Mouse (Mus musculus): ENCODE data around the gene Oxgr1. TPM values are rescaled to one million over a fixed set of nuclear protein-coding genes. Genes with fewer than 3 reads are reported as not detected.
"Not testable (repeated sequence)": the region's sequence is repeated elsewhere in the genome, so short reads cannot be mapped to it uniquely, and the experiment has no call there.

The Oxgr1 gene
- total RNA-seq (2021) = not detected
- not detected in 2 replicates for polyA plus RNA-seq (2012; rRNA removed)
- long read RNA-seq = 0 reads

DNA sequence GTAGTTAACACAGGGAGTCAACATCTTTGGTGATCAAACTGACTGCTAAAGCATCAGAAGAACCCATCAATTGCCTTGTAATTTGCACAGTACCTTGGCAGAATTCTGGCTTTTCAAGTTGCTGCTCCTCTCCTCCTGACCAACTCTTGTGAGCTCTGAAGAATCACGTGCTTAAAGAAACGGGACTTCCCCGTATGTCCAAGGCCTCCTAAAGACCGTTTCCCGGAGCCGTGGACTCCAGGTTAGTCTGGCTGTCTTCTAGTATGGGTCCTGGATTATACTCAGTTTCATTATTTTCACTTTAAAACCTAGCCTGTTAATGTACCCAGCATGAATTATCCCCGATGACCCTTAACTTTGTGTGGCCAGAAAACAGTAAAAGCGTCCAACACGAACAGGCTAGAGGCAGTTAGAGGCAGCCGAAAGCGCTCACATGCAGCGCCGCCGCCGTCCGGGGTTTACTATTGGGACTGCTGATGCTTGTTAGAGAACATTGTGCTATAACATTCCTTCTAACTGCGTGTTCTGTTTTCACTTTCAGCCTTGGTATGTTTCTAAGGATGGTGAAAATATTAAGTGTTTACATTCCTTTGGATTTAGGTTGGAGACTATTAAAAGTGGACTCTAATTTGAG lies at the start of gene Oxgr1:
Gene Oxgr1 (minus strand): TSS at position 249 of the 634 bp plus-strand sequence.
- no peak for DNase-seq

GRCm38 (mm10) chr14:120090401-120090800 lies 48.2 kb upstream of the Oxgr1 start:
- no peak for DNase-seq

DNA sequence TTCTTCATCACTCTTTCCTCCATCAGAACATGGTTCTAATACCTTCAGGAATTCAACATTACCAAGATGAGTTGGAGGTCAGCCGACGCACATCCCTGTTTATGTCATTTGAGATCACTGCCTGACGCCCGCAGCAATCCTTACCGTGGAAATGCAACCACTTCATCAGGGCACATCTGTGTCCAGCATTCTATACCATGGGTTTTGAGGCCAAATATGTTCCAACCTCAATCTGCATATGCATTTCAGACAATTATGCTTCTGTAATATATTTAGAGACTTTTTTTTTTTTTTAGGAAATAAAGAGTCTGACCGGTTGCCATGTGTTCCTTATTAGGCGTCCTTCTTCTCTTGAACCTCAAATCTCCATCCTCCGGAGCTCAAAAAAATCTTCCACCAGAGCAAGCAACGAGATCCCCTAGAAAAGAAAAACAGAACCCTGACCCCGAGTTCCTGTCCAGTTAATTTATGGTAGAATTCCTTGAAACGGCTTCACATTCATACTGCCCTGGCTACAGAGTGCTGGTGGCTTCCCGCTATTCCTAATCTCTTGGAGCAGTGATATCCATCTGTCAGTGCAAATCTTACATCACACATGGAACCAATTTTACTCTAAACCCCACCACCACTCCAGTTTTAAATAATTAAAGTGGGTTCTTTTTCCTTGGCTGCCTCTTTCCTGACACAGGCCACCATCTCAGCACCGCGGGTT lies 47.6 kb upstream of the Oxgr1 start:
- DNase-seq = no peak

- no peak for DNase-seq
Measured at GRCm38 (mm10) chr14:120089006-120089648, 46.9 kb upstream of the Oxgr1 start.

- no peak for DNase-seq
Measured at GRCm38 (mm10) chr14:120084084-120084667, 41.9 kb upstream of the Oxgr1 start.

- no peak for DNase-seq
Measured at GRCm38 (mm10) chr14:120076192-120076591, 34.0 kb upstream of the Oxgr1 start.

- DNase-seq = no peak
Measured at GRCm38 (mm10) chr14:120075746-120076145, 33.5 kb upstream of the Oxgr1 start.

GRCm38 (mm10) chr14:120074231-120074630 lies 32.0 kb upstream of the Oxgr1 start:
- DNase-seq = no peak

DNA sequence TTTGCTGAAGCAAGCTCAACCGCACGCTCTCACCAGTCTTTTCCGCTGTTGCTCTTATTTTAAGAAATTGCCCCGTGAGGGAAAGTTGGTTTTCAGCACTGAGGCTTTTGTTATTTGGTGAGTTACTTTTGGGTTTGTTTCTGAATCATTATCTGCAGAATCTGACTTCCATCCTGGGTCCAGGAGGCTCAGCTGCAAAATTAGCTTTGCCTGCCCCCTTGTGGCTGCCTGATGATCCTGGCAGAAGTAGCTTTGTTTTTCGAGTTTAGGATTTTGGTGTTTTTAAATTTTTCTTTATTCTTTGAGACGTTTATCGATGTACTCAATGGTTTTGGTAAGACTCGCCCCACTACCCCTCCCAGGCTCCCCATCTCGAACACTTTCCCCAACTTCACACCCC lies 18.9 kb upstream of the Oxgr1 start:
- DNase-seq = peak; percentile 44

GRCm38 (mm10) chr14:120033454-120033853 lies 8.8 kb downstream of the Oxgr1 start:
- DNase-seq = no peak

DNA sequence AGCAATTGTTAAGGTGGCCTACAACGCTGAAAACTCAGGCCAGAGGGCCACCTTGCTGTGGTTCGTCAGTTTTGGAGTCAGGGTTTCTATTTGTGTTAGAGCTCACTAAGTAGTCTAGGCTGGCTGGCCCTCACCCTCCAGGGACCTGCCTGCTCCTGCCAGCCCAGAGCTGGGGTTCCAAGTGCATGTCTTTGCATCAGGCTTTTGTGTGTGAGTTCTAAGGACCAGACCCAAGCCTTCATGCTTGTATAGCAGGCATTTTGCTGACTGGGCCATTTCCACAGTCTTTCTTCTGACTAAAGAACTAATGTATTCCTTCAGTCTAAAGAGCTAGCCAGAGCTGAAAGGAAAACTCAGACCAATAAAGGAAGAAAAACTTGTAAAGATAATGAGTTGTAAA lies 22.3 kb downstream of the Oxgr1 start:
- DNase-seq = no peak

GRCm38 (mm10) chr14:120009969-120010872 lies 32.0 kb downstream of the Oxgr1 start:
- DNase-seq = no peak

- no peak for DNase-seq
Measured at GRCm38 (mm10) chr14:120005153-120005552, 37.1 kb downstream of the Oxgr1 start.

DNA sequence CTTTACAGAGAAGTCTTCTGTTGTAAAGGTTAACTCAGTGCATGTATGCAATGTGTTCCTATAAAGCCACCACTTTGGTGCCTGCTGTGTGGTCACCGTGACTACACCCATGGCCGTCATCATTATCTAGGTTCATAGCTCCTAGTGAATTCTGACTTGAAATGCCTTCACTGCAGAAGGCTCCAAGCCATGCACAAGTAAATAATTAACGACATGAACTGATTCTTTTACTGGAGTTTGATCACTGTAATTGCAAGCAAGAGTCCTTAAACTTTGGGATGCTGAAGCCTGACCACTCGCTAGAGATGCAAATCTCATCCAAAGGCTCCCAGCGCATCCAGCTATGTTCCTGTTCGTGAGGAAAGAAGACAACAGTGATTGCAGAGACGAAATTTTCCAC lies 38.6 kb downstream of the Oxgr1 start:
- no peak for DNase-seq

GRCm38 (mm10) chr14:120002673-120003072 lies 39.6 kb downstream of the Oxgr1 start:
- DNase-seq = no peak

- DNase-seq = no peak
Measured at GRCm38 (mm10) chr14:119989651-119990050, 52.6 kb downstream of the Oxgr1 start.

DNA sequence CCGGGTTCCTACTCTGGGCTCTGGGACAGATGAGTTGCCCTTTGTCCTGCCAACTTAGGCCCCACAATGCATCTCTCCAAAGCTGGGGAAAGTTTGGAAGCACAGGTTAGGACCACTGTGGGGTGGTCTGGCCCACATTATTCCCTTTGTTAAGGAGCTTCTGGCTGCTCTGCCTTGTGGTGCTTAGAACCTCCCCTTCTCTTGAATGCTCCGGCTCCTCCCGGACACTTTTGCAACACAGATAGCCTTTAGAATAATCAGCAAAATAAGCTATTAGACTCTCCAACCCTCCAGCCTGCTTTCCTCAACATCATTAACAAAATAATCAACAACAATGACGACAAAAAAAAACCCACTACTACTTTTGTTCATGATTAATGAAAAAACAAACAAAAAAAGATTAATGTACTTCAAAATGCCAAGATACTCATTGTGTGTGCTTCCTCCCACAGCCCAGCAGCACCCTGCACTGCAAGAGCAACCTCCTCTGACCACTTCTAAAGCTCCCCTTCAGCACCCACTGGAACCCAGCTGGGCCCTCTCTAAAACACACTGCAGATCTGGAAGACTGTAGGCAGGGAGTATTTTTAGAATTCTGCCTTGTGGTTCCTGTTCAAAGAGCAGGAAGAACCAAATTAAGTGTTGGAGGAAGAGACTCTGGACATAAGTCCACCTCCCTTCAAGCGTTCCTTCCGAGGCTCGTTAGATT lies 53.1 kb downstream of the Oxgr1 start:
- DNase-seq = no peak

DNA sequence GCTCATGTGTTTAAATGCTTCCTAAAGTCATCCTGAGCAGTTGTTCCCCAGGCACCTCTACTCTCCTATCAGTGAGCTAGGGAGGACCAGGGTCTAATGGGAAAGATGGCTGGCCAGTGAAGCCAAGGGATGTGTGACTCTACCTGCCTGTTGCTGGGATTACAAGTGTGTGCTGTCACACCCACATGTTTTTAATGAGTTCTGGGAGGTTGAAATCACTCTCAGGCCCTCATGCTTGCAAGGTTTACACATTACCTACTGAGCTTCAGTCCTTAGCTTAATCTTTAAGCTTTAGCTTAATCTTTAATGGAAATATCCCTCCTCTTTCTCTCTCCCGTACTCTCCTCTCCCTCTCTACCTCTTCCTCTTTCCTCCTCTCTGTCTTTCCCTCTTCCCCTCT lies 55.0 kb downstream of the Oxgr1 start:
- DNase-seq = no peak

GRCm38 (mm10) chr14:119986778-119987177 lies 55.5 kb downstream of the Oxgr1 start:
- DNase-seq = no peak

DNA sequence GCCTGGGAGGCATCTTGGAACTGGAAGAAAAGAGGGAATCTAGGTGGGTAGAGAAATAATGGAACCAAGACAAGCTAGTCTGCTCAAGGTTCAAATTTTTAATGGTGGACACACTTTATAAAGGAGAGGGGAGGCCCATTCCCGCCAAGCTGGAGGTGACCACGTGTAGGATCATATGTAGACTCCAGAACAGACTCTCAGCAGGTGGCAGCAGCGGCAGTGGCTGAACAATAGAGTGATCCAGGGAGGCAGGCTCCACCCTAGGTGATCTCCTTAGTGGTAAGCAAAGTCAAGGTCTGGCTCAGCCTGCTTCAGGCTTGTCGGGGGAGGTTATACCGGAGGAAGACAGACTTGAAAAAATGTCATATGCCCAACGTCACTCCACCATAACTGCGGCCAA lies 55.9 kb downstream of the Oxgr1 start:
- not testable (repeated sequence) for DNase-seq

GRCm38 (mm10) chr14:119981314-119981713 lies 60.9 kb downstream of the Oxgr1 start:
- no peak for DNase-seq

Measured in adrenal gland, adult 2 months (tissue).